Mouse (Mus musculus) kidney, adult 8-10 months (tissue): ENCODE measurements at regions not wholly inside any gene's neighbourhood (a gene's known extent, or its start where the extent isn't known, plus 50 kb on each side); places are given as distances from the start of the nearest gene placed in this dataset.

Experiments used
- DNase-seq, 2 experiments: peaks; one replicate each; pipeline ENCODE4 v3.0.0; 2022

- DNase-seq = no peak
Measured at GRCm38 (mm10) chr4:99348674-99349073, 53.0 kb downstream of the Gm12689 start.

DNA sequence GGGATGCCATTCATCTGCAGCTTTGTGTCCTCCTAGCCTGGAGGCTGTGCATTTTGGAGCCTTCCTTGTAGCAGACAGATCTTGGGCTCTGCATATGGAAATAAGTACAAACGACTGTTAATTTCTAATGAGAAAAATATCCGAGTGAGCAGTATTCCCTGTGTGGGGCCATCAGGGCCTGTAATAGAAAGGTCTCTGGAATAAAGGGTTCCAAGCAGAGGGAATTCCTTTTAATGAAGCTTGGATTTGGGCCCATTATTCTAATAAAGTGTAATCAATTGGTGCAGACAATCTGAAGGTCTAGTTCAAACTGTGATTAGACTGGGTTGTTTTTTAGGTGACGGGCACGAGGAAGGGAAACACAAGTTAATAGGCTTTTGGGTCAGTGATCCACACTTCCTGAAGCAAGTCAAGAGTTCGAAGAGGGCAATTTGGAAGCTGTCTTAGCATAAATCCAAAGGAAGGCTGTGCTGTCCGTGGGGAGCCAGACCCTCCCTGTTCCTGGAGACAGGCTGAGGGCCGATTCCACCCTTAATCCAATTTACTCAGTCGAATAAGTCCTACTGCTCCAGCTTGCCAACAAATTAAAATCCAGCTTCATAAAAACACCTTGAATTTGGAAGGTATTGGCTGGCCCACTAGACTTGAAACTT, 57.5 kb downstream of the Gm12689 start:
- DNase-seq = no peak

DNA sequence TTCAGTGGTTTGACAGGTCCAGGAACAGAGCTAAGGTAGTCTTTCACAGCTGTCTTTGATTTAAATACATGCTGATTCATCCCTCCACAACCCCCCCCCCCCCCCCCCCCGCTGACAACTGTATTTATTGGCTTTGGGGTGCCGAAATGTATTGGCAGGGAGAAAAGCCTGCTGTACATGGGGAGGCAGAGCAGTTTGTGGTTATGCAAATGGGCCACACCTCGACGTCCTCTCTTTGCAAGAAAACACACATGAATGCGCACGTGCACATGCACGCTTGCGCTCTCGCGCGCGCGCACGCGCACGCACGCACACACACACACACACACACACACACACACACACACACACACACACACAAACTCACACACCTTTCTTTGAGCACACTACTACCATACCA, 58.5 kb downstream of the Gm12689 start:
- DNase-seq = no peak

DNA sequence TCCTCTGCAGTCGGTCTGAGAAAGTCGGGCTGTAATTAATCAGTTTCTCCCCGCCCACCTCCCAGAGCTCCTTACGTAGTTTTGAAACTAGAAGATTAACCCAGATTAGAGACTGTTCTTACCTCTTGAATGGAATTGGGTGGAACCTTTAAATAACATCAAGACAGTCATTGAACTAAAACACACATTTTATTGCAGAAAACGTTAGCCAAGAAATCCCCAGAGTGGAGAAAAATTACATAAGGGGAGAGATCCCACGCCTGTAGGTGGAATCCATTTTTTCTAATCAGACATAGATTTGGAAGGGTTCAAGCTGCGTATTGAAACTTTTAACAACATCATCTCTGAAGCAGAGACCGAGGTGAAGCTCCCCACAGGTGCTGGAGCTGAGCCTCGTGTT, 59.1 kb downstream of the Gm12689 start:
- no peak for DNase-seq

DNA sequence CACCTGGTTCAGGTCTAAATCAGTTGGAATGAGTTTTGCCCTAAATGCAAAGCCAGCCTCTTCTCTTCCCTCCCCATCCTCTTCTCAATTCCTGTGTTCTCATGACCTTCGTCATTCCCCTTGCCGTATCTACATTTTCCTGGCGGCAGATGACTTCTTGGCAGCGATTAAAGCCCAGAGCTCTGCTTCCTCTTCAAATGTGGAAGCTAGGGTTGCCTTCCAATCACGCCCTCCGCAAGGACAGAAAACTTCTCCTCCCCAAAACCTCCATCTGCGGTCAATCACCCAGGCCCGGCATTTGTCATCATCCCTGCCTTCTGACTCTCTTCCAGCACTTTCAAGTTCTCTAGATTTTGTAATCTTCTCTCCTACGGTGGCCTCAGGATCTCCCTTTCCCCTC, 72.3 kb downstream of the Gm12689 start:
- DNase-seq = no peak

DNA sequence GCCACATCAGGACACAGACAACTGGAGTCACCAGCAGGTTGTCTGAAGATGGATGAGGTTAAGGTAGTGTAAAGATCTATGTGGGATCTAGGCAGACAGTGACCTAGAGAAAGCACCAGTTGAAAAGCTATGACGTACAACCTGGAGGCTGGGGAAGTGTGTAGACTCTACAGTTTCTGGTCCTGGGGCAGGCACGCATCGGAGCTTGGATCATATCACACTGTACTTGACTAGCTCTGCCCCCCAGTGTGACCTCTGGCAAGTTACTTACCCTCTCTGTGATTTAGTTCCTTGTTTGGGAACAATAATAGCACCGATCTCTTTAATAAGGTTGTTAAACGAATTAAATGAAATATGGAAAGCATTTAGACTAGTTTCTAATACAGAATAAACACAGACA, 75.5 kb downstream of the Gm12689 start:
- no peak for DNase-seq

- peak; percentile 27 to 41 for DNase-seq
Measured at GRCm38 (mm10) chr4:99376171-99376570, 80.5 kb downstream of the Gm12689 start.

DNA sequence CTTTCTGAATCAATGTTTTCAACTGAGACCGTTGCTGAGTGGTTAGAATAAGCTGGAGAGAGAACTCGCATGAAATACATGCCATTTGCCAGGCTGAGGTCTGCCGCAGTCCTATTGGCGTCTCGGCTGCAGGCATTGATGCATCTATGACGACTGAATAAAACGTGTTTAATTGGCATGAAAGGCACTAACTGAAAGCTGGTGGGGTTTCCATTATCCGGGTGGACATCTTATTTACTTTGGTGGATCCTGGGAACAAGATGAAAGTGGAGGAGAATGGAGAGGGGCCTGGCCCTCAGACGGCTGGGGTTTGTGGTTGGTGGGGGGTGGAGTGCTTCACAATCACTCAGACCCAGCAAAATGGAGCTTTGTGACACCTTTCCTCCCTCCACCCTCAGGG, 81.2 kb downstream of the Gm12689 start:
- no peak for DNase-seq

GRCm38 (mm10) chr4:99379983-99380382, 84.3 kb downstream of the Gm12689 start:
- peak in 1 of 2 experiments; percentile 11 for DNase-seq

DNA sequence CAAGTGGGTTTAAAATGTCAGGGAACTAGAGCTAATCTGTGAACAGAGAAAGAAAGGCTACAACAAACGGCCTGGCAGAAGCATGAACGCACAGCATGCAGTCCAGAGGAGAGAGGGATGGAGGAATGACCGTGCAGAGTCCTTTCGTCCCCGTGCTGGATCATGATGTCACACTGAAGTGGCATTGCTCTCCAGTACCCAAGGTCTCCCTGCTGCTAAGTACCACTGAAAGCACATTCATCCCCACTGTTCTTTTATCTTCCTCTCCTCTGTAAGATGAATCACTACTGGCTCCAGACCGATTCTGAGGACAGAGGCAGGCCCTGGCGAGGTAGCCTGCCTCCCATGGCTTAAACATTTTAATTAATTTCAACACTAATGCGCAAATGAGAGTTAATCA, 89.7 kb downstream of the Gm12689 start:
- DNase-seq = no peak

GRCm38 (mm10) chr4:99389428-99389827, 93.7 kb downstream of the Gm12689 start:
- DNase-seq = peak; percentile 27 to 71

DNA sequence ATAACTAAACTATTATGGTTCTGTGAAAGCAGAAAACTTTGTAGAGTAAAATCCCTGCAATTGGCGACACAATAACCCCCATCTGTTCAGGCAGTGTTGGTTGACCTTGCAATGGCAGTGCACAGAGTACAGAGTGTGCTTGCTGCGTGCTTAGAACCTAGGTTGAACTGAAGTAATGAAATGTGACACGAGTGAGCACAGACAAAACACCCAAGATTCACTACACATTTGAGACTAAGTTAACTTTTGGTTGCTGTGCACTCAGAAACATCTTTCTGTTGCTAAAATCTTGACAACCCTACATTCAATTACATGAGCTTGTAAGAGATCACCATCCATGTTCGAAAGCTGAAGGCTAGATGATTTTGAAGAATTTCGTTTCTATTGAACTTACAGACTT, 97.3 kb downstream of the Gm12689 start:
- DNase-seq = no peak

- no peak for DNase-seq
Measured at GRCm38 (mm10) chr4:99394244-99394643, 98.5 kb downstream of the Gm12689 start.

DNA sequence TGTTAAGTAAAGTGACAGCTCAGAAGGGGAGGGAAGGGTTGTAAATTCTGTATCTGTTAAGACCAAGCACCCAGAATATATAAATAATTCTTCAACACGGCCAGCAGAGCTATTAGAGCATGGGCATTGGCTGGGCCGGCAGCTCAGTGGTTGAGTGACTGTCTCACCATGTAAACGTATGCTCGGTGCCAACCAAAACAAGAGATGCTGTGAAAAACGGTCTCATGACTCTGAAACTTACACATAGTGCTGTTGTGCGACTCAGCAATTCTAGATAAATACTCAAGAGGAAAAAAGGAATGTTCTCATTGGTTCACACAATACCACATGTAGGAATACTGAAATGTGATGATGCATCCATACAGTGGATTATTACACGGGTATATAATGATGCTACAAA, 111.8 kb downstream of the Gm12689 start:
- DNase-seq = no peak

GRCm38 (mm10) chr4:99423449-99423848, 127.7 kb downstream of the Gm12689 start:
- DNase-seq = peak; percentile 54 to 72

- no peak for DNase-seq
Measured at GRCm38 (mm10) chr4:99445077-99445754, 149.5 kb downstream of the Gm12689 start.

GRCm38 (mm10) chr4:99445755-99446128, 150.0 kb downstream of the Gm12689 start:
- DNase-seq = no peak

DNA sequence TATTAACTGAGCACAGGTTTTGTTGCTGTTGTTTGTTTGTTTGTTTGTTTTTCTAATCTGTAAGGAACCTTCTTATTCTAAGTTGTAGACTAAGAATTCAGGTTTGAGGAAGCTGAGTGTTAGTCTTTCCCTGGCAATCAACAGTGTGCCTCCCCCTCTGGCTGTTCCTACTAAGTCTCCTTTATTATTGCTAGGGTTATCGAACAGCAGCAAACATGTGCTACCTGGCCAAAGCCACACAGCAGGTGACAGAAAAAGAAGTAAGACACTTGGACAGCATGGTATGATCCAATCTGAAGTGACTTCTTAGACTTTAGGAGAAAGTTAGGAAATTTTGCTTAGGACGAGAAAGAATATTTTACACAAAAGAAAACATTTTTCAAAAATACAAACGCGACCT, 163.3 kb downstream of the Gm12689 start:
- no peak for DNase-seq

GRCm38 (mm10) chr4:99459436-99459835, 163.7 kb downstream of the Gm12689 start:
- peak; percentile 12 to 55 for DNase-seq

GRCm38 (mm10) chr4:99465493-99465892, 169.8 kb downstream of the Gm12689 start:
- no peak for DNase-seq

DNA sequence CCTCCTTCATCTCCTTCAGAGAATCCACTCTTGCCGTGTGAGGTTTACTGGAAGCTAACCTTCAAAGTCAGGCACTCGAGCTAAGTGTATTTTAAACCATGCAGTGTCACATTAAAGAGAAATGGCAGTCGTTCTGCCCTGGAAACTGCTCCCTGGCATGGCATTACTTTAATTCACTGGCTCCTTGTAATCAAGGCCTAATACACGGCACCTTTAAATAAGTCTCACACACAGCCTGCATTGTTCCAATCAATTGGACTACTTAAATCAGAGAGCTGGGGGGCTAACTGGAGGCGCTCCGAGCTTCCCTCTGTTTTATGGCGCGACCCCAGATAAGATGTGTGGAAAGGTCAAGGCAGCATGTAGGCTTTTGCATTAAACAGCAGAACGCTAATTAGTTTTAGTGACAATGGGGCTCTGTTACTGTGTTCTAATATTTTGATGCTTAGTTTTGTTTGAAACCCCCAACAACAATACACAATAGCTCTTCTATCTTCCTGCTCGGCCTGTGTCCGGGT, 180.1 kb downstream of the Gm12689 start:
- no peak for DNase-seq

DNA sequence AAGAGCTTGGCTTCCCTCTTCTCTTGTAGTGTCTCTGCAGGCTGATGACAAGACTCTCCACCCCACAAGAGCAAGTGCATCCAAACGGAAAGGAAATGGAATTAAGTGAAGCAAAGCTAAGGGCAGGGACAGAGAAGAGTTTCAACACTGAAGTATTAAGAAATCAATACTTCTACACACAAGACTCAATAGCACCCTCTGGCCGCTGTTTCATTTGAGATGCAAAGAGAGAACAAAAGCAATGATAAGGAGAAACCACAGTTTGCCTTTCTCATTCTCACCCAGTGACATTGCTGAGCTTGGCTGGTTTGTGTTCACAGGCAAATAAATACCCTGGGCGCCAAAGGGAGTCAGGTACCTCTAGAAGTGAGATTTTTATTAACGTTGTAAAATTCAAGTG, 171.8 kb upstream of the Foxd3 start:
- DNase-seq = no peak

DNA sequence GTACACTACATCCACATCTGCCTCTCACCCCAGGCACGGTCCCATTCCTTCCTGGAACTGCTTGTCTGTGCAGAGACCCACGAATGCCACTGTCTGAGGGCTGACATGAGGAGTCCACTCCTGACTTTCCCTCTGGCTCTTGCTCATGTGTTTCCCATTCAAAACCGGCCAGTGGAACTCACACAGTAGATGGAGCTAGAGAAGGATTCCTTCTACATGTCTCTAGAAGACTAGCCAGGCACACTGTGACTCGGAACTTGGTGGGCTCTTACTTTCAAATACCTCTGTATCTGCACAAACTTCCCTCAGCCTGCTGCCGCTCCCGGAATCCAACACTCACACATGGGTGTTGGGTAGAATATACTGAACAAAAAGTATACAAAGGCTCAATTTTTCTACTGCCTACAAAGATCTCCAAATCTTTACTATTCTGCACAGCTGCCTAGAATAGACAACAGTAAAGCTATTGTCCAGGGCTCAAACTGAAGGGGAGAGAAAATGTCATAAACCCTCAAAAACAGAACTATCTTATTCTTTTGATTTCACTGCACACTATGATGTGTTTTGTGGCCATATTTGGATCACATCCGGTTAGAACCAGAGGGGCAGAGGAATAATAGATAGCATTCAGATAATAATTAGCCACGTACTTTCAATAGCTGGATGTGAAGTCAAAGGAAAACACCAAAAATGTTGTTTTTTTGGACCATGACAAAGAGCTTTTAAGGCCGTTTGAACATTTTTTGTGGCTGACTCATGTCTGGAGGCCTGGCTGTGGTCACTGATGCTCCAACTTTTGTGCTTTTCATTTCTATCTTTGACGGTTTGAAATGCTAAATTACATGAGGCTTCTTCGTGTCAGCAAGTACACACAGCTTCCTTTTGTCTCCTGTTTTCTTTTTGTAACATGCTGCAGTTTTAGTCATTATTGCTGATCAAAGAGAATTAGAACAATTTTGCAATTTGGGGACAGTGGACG, 164.3 kb upstream of the Foxd3 start:
- DNase-seq = no peak
